Mouse (Mus musculus) heart, embryonic 15.5 days (tissue): ENCODE measurements at regions not wholly inside any gene's neighbourhood (a gene's known extent, or its start where the extent isn't known, plus 50 kb on each side); places are given as distances from the start of the nearest gene placed in this dataset.

ENCODE experiments used
- ATAC-seq: fragments of 200-750 bp; cut with Nextera tagmentation; replicated peaks from 2 replicates; pipeline ENCODE4 v1.8.0; 2017; ENCODE audit warnings: low read depth, moderate TSS enrichment; ENCODE audit not compliant: insufficient number of reproducible peaks, insufficient read depth, low FRiP score
- H3K27ac ChIP-seq: fragments of 300-500 bp; sonication (generic); 2 replicates; pipeline ENCODE4 v1.5.1; 2015; ENCODE audit warnings: mild to moderate bottlenecking, inconsistent platforms
- H3K27me3 ChIP-seq: fragments of 300-500 bp; sonication (generic); 2 replicates; pipeline ENCODE4 v1.6.1; 2015; ENCODE audit warnings: inconsistent platforms
- H3K36me3 ChIP-seq: fragments of 300-500 bp; sonication (generic); 2 replicates; pipeline ENCODE4 v1.6.1; 2015; ENCODE audit warnings: mild to moderate bottlenecking, inconsistent platforms
- H3K4me1 ChIP-seq: fragments of 300-500 bp; sonication (generic); replicated peaks from 2 replicates; pipeline ENCODE4 v1.6.1; 2015; ENCODE audit warnings: inconsistent platforms
- H3K4me2 ChIP-seq: fragments of 300-500 bp; sonication (generic); 2 replicates; pipeline ENCODE4 v1.6.1; 2015; ENCODE audit warnings: inconsistent platforms, mild to moderate bottlenecking, moderate library complexity
- H3K4me3 ChIP-seq: fragments of 300-500 bp; sonication (generic); 2 replicates; pipeline ENCODE4 v1.5.1; 2015; ENCODE audit warnings: mild to moderate bottlenecking, inconsistent platforms
- H3K9ac ChIP-seq: fragments of 300-500 bp; sonication (generic); 2 replicates; pipeline ENCODE4 v1.6.1; 2015; ENCODE audit warnings: mild to moderate bottlenecking, inconsistent platforms
- H3K9me3 ChIP-seq: fragments of 300-500 bp; sonication (generic); replicated peaks from 2 replicates; pipeline ENCODE4 v1.6.1; 2016; ENCODE audit warnings: inconsistent platforms
- WGBS: fragments of 180-500 bp; shearing (Covaris S2); methylation state at CpG from one replicate; pipeline ENCODE4 v1.1.7; 2015; ENCODE audit warnings: mixed read lengths; 5-methylcytosine and 5-hydroxymethylcytosine counted together

DNA sequence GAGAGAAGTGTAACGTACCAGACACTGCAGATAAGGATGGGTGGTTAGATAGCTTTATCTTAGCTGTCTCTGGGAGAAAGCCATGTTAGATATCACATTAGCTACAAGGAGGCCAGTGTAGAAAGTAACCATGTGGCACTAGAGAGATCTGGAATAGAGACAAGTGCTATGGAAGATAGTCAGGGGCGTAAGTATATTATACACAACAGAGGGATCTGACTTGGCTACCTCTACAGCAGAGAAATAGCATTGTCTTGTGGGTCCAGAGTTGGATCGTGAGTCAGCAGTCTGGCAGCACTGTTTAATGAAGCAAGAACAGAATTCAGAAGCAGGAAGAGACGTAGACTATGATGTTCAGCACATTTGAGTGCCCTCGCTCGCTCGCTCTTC is 130.4 kb upstream of the Fmo9 start:
- Histone ChIP-seq H3K9ac (no peak overlapping the region), H3K4me3 (no peak overlapping the region), H3K27me3 (no peaks in the 10 kb centered on the region), H3K4me2 (no peak overlapping the region), H3K9me3 (no peaks in the 10 kb centered on the region), H3K27ac (no peak overlapping the region), H3K36me3 (no peaks in the 10 kb centered on the region), H3K4me1 (peaks cover 6% of the 10 kb centered on the region; the same call in 1 of the 2 replicates)
- WGBS, result 70% methylated on average over 7 of the region's 7 CpGs
- no peak for ATAC-seq

DNA sequence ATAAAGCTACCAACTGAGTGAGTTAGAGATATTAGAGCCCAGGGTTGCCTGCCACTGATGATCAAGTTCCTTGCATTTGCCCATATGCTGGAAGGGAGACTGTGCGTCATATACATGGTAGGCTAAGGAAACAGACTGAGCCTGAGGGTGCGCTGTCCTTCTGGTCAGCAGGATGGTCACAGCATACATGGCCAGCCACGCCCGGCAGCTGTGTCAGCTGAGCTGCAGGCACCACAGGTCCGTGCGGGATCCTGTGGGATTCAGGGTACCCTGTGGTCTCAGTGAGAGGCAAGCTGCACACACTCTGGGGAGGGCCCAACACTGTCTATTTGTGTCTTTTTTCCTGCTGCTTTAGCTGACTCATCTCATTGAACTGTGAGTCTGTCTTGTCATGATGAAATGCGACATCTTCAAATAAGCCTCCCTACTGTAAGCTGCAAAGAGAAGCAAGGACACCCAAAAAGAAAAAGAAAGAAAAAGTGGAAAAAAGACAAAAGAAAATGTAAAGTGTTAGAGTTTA is 131.3 kb upstream of the Fmo9 start:
- Histone ChIP-seq H3K36me3 (no peaks in the 10 kb centered on the region), H3K4me2 (no peak overlapping the region), H3K9me3 (no peaks in the 10 kb centered on the region), H3K9ac (no peak overlapping the region), H3K27me3 (no peaks in the 10 kb centered on the region), H3K4me1 (peaks cover 6% of the 10 kb centered on the region; the same call in 1 of the 2 replicates), H3K27ac (no peak overlapping the region), H3K4me3 (no peak overlapping the region)
- ATAC-seq, result no peak; the same call in 1 of the 2 replicates
- WGBS, result 77% methylated on average over 7 of the region's 7 CpGs

DNA sequence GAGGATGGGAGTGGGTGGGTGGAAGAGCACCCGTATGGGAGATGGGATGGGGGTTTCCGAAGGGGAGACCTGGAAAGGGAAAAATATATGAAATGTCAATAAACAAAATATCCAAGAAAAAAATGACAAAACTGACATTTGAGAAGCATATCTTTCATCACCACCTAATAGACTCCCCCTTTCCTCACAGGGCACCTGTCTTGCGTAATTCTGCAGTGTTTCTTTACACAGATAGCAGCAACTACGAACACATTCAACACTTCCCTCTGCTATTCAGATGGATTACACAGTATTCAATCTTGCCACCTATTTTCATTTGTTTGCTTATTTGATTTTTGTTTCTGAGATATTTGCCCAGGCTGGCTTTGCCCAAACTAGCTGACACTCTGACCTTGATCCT is 136.3 kb upstream of the Fmo9 start:
- no peaks in the 10 kb centered on the region for H3K4me1 ChIP-seq
- WGBS, result 78% methylated on average over 4 of the region's 4 CpGs

DNA sequence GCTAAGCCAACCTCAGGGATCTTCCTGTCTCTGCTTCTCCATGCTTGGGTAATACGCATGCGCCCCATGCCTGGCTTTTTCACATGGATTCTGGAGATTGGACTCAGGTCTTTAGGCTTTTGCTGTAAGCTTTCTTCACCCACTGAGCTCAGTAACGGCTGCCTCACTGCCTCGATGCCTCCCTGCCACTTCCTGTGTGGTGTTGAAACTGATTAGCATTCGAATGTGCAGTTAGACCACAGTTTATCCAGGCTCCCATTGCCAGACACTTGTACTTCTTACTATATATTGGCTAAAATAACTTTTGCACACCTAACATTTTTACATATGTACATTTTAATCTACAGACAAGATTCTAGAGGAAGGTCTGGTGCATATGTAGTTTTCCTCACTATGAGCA is 137.0 kb upstream of the Fmo9 start:
- Histone ChIP-seq H3K36me3 (no peaks in the 10 kb centered on the region), H3K9me3 (no peaks in the 10 kb centered on the region), H3K27ac (peak overlapping the region; percentile 49), H3K27me3 (no peaks in the 10 kb centered on the region), H3K9ac (no peak overlapping the region), H3K4me3 (no peak overlapping the region), H3K4me1 (no peaks in the 10 kb centered on the region), H3K4me2 (no peak overlapping the region)
- ATAC-seq, result no peak
- 67% methylated on average over 5 of the region's 5 CpGs for WGBS

More for the DNA sequence above, 136.3 kb upstream of the Fmo9 start:
- no peak overlapping the region for H3K4me3 ChIP-seq
- no peak overlapping the region for H3K27ac ChIP-seq
- H3K36me3 ChIP-seq, result no peaks in the 10 kb centered on the region
- ATAC-seq, result no peak
- H3K9ac ChIP-seq, result no peak overlapping the region
- no peaks in the 10 kb centered on the region for H3K9me3 ChIP-seq
- H3K4me2 ChIP-seq, result no peak overlapping the region
- H3K27me3 ChIP-seq, result no peaks in the 10 kb centered on the region

DNA sequence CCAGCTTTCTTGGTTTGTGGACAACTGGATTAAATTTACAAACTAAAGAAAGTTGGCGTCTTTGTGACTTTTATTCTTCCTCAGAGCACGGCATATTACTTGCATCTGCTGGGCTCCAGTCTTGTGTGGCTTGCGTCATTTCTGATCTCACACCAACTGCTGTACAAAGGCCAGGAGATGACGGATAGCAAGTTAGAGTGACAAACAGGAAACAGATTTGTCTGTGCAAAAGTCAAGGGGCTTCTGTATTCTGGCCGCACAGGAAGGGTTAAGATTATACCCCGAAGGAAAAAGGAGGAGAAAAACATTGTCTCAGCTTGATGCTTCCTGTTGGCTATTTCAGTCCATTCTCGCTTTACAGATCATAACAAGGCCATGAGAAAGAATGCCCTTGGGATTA is 137.8 kb upstream of the Fmo9 start:
- Histone ChIP-seq H3K27me3 (no peaks in the 10 kb centered on the region), H3K4me3 (no peak overlapping the region), H3K4me1 (no peaks in the 10 kb centered on the region), H3K9me3 (no peaks in the 10 kb centered on the region), H3K9ac (no peak overlapping the region), H3K36me3 (no peaks in the 10 kb centered on the region), H3K4me2 (no peak overlapping the region), H3K27ac (peak overlapping the region; percentile 49)
- 42% methylated on average over 7 of the region's 7 CpGs for WGBS
- peak; percentile 55; the same call in 1 of the 2 replicates for ATAC-seq

DNA sequence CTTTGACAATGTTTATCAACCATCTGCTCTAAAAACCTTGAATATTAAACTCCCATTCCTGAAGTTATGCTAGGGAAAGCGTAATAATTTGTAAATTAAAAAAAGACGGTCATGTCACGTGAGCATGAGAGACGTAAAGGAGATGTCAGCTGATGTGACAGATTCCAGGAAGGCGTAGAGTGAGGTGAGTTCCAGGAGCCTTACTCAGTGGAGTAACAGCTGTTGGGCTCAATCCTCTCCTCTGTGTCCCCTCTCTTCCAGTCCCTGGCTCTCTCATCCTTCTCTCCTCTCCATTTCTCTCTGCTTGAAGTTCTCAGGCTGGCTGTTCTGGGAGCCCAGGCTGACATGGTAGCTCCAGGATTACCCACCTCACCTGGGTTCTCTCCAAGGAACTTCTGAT is 138.4 kb upstream of the Fmo9 start:
- no peaks in the 10 kb centered on the region for H3K4me1 ChIP-seq
- 80% methylated on average over 5 of the region's 5 CpGs for WGBS
- peak overlapping the region; percentile 43 for H3K27ac ChIP-seq
- no peak for ATAC-seq
- no peak overlapping the region for H3K4me3 ChIP-seq
- no peaks in the 10 kb centered on the region for H3K27me3 ChIP-seq
- no peak overlapping the region for H3K4me2 ChIP-seq
- H3K9me3 ChIP-seq, result no peaks in the 10 kb centered on the region
- no peaks in the 10 kb centered on the region for H3K36me3 ChIP-seq
- no peak overlapping the region for H3K9ac ChIP-seq

DNA sequence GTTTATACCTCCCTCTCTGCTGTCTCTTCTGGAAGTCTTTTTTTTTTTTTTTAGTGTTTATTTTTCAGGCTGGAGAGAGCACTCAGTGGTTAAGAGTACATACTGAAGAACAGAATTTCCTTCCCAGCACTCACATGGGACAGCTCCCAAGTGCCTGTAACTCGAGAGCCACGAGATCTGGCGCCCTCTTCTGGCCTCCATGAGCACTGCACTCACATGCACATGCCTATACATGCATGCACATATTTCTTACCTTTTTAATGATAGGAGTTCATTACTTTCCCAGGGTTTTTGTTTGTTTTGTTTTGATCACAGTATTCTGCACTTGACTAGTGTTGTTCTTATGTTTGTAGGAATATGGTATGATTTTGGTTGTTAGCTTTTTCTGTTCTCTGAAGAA is 139.5 kb upstream of the Fmo9 start:
- Histone ChIP-seq H3K27me3 (no peaks in the 10 kb centered on the region), H3K36me3 (no peaks in the 10 kb centered on the region), H3K9ac (no peak overlapping the region), H3K9me3 (no peaks in the 10 kb centered on the region), H3K4me2 (no peak overlapping the region), H3K4me1 (no peaks in the 10 kb centered on the region), H3K27ac (no peak overlapping the region), H3K4me3 (no peak overlapping the region)
- ATAC-seq, result no peak
- 32% methylated on average over 3 of the region's 3 CpGs for WGBS

DNA sequence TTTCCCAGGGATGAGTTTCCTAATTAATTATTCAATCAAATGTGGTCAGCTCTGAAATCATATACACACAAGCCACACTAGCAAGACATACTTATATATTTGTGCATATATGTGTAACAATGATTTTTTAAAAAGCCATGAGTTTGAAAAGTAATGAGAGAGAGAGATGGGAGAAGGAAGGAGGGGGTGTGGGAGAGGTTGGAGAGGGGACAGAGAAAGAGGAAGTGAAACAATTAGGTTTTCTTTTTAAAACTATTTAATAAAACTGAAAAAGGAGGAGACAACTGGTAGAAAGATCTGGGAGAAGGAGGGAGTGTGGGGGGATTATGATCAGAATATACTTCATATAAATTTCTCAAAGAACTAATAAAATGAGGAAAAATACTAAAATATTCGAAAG is 155.7 kb upstream of the Fmo9 start:
- H3K27me3 ChIP-seq, result no peaks in the 10 kb centered on the region
- no peak overlapping the region for H3K9ac ChIP-seq
- H3K27ac ChIP-seq, result no peak overlapping the region
- H3K4me2 ChIP-seq, result no peak overlapping the region
- no peak overlapping the region for H3K4me3 ChIP-seq
- H3K36me3 ChIP-seq, result no peaks in the 10 kb centered on the region
- no peaks in the 10 kb centered on the region for H3K4me1 ChIP-seq
- ATAC-seq, result no peak
- H3K9me3 ChIP-seq, result no peaks in the 10 kb centered on the region
- 53% methylated on average over 1 of the region's 1 CpGs for WGBS

DNA sequence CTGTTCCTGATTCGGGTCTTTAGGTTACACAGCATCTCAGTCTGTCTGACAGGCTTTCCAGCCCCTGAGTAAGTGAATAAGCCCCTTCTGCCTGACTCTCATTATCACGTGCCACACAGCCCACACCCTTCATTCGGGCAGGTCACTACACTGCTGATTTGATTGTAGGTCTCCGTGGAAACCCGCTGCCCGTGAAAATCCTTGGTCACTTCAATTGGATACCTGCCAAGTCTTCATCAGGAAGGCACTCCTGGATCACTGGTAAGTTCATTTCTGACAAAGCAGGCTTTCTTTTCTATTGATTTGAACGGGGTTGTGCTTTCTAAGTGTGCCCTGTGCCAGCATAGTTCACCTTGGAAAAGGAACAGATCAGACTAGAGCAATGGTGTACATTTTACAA is 158.2 kb upstream of the Fmo9 start:
- 28% methylated on average over 7 of the region's 7 CpGs for WGBS
- H3K4me3 ChIP-seq, result no peak overlapping the region
- H3K4me2 ChIP-seq, result no peak overlapping the region
- no peak for ATAC-seq
- peaks cover 6% of the 10 kb centered on the region for H3K4me1 ChIP-seq
- no peak overlapping the region for H3K27ac ChIP-seq
- H3K9me3 ChIP-seq, result no peaks in the 10 kb centered on the region
- H3K9ac ChIP-seq, result no peak overlapping the region
- H3K36me3 ChIP-seq, result no peaks in the 10 kb centered on the region
- H3K27me3 ChIP-seq, result no peaks in the 10 kb centered on the region

DNA sequence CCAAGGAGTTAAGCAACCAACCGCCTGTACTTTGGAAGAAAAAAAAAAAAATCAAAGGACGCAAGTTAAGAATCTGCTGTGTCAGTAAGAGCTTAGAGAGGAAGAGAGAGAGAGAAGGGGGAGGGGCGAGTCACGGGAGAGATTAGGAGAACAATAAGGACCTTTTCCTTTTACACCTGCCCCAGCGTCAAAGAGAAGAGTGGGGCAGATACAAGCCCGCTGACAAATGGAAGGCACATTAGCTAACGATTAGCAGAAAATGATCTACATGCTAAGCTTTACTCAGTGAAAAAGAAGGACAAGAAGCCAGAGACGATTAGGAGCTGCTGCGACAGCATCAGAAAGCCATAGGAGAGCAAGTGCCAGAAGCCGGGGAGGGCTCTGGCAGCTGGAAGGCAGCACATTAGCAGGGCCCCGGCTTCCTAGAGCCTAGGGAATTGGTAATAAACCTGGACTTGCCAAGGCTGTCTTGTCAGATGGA is 157.8 kb upstream of the Fam78b start:
- Histone ChIP-seq H3K4me2 (peak overlapping the region; percentile 56), H3K27me3 (no peaks in the 10 kb centered on the region), H3K4me3 (peak overlapping the region; percentile 32), H3K4me1 (peaks cover 6% of the 10 kb centered on the region), H3K9me3 (no peaks in the 10 kb centered on the region), H3K9ac (peak overlapping the region; percentile 20; the same call in 1 of the 2 replicates), H3K27ac (no peak overlapping the region), H3K36me3 (no peaks in the 10 kb centered on the region)
- WGBS, result 3% methylated on average over 11 of the region's 11 CpGs
- no peak for ATAC-seq

DNA sequence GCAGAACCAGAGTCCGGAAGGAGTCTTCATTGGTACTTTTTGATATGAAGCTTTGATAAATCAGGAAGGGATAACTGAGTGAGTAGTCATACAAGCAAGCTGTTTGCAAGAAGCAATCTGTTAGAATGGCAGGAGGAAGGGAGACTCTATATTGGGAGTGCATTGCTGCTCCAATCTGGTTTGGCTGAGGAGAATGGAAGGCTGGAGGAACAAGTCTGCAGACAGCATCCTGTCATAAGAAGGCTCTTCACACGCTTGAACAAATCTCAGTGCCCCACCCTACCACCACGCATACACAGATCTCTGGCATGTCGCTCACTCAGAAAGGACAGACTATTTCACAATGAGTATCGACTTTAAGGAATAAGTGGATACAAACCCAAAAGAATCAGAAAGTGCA is 154.7 kb upstream of the Fam78b start:
- H3K9me3 ChIP-seq, result no peaks in the 10 kb centered on the region
- H3K9ac ChIP-seq, result no peak overlapping the region
- no peaks in the 10 kb centered on the region for H3K36me3 ChIP-seq
- H3K4me3 ChIP-seq, result no peak overlapping the region
- H3K4me1 ChIP-seq, result peaks cover 6% of the 10 kb centered on the region
- 76% methylated on average over 5 of the region's 5 CpGs for WGBS
- H3K27ac ChIP-seq, result no peak overlapping the region
- no peak for ATAC-seq
- H3K4me2 ChIP-seq, result no peak overlapping the region
- H3K27me3 ChIP-seq, result no peaks in the 10 kb centered on the region

DNA sequence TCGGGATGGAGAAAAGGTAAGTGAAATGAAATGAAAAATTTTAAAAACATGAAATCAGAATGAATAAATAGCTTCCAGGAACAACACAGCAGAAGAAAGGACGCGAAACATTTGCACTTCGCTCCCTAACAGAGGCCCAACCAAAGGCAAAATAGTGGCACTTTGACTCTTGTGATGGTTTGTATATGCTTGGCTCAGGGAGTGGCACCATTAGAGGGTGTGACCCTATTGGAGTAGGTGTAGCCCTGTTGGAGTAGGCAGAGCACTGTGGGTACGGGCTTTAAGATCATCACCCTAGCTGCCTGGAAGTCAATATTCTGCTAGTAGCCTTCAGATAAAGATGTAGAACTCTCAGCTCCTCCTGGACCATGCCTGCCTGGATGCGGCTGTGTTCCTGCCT is 154.0 kb upstream of the Fam78b start:
- Histone ChIP-seq H3K9ac (no peak overlapping the region), H3K27ac (no peak overlapping the region), H3K4me2 (no peak overlapping the region), H3K9me3 (no peaks in the 10 kb centered on the region), H3K4me1 (peaks cover 6% of the 10 kb centered on the region), H3K27me3 (no peaks in the 10 kb centered on the region), H3K36me3 (no peaks in the 10 kb centered on the region), H3K4me3 (no peak overlapping the region)
- ATAC-seq, result no peak
- 88% methylated on average over 6 of the region's 6 CpGs for whole genome bisulfite sequencing
